Mouse (Mus musculus) bone marrow, adult 2 months (tissue): Measurements from ENCODE around the gene Tnpo1. TPM values are rescaled to one million over a fixed set of nuclear protein-coding genes. Genes with fewer than 3 reads are reported as not detected.

Experiments used
- H3K27ac ChIP-seq: fragments of 200-500 bp; 2 replicates; pipeline ENCODE4 v1.5.1; 2012; ENCODE audit warnings: low read depth, mild to moderate bottlenecking, control low read depth, inconsistent platforms, low read length; ENCODE audit not compliant: control insufficient read depth, poor library complexity, insufficient read depth
- H3K4me1 ChIP-seq: fragments of 200-500 bp; 2 replicates; pipeline ENCODE4 v1.6.1; 2011; ENCODE audit warnings: low read length; ENCODE audit not compliant: control insufficient read depth, insufficient read depth
- H3K4me3 ChIP-seq: fragments of 200-500 bp; replicated peaks from 2 replicates; pipeline ENCODE3; 2011; ENCODE audit warnings: mild to moderate bottlenecking, low read depth, low read length, control low read depth; ENCODE audit not compliant: control insufficient read depth
- CTCF ChIP-seq: fragments of 200-500 bp; IDR thresholded peaks from 2 replicates; pipeline ENCODE4 v1.5.1; 2011; ENCODE audit warnings: low read length, control low read depth; ENCODE audit not compliant: control insufficient read depth, insufficient read depth
- POLR2A ChIP-seq: fragments of 200-500 bp; IDR thresholded peaks from 2 replicates; pipeline ENCODE4 v1.6.1; 2011; ENCODE audit warnings: low read depth, mild to moderate bottlenecking, control low read depth, low read length, borderline replicate concordance; ENCODE audit not compliant: control insufficient read depth
- WGBS: fragments of 180-500 bp; shearing (Covaris S2); methylation state at CpG from one replicate; pipeline ENCODE4 v1.1.7; 2018; 5-methylcytosine and 5-hydroxymethylcytosine counted together
- polyA plus RNA-seq: library from polyadenylated mRNA; stranded (reverse); fragments of >200 nt; gene quantifications from 2 replicates; pipeline ENCODE4 v1.2.4, GENCODE M21; 2011; ENCODE audit warnings: low replicate concordance; ENCODE audit not compliant: missing spikeins, insufficient read depth, insufficient read length

Gene Tnpo1
- polyA plus RNA-seq, 1 experiment = 24.9 TPM

- no peaks in the 10 kb centered on the region; the same call in none of the 2 replicates for H3K4me1 ChIP-seq
- TF ChIP-seq POLR2A (no peak), CTCF (no peak)
- WGBS = 56% methylated on average over 2 of the region's 2 CpGs
Observed at GRCm38 (mm10) chr13:98904608-98905007, 21.6 kb downstream of the Tnpo1 start.

GRCm38 (mm10) chr13:98902366-98903025 is 23.7 kb downstream of the Tnpo1 start:
- H3K4me1 ChIP-seq = peaks cover 1% of the 10 kb centered on the region; the same call in 1 of the 2 replicates
- no peak for TF ChIP-seq CTCF
- TF ChIP-seq POLR2A = no peak
- 23% methylated on average over 8 of the region's 8 CpGs for WGBS
- H3K4me3 ChIP-seq = no peak overlapping the region
- no peak overlapping the region; the same call in 1 of the 2 replicates for H3K27ac ChIP-seq

More at GRCm38 (mm10) chr13:98904608-98905007, 21.6 kb downstream of the Tnpo1 start:
- Histone ChIP-seq H3K4me3 (no peak overlapping the region), H3K27ac (no peak overlapping the region)

DNA sequence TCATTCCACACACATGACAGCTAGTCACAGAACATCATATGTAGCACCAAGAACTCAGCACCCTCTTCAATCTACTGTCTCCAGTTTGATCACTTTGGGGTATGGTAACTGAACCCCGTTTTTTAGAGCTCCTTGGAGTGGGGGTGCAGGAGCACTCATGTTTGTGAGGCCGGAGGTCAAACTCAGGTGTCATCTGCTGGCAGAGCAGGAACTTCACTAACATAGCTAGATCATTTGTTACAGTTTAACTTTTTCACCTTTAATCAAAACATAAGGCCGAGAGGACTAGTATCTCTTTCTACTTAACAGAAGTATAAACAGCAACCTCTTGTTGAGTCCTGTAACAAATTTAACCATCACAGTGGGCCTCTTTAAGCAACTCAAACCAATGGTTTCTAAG is 26.6 kb downstream of the Tnpo1 start:
- WGBS = 82% methylated on average over 3 of the region's 3 CpGs
- TF ChIP-seq POLR2A (no peak), CTCF (no peak)
- Histone ChIP-seq H3K27ac (no peak overlapping the region), H3K4me3 (no peak overlapping the region), H3K4me1 (peaks cover 1% of the 10 kb centered on the region; the same call in 1 of the 2 replicates)

DNA sequence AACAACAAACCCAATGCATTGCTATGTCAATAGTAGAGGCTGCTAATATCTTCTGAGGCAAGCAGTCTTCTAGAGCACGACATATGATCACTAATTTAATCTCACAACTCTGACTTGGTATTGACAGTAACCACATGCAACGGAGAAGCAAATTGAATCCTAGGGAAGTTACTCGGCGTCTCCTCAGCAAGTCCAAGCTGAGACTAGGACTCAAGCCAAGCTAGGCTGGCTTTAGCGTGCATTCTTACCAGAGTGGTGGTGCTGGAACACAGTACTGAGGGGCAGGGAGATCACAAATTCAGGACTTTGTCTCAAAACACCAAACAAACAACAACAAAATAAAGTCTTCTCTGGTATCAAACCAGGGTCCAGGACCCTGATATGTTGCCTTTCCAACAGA is 28.6 kb downstream of the Tnpo1 start:
- no peak overlapping the region for H3K27ac ChIP-seq
- peaks cover 1% of the 10 kb centered on the region; the same call in 1 of the 2 replicates for H3K4me1 ChIP-seq
- 61% methylated on average over 5 of the region's 5 CpGs for WGBS
- H3K4me3 ChIP-seq = no peak overlapping the region
- no peak for TF ChIP-seq POLR2A
- TF ChIP-seq CTCF = no peak

- Histone ChIP-seq H3K4me1 (peaks cover 1% of the 10 kb centered on the region; the same call in 1 of the 2 replicates), H3K4me3 (no peak overlapping the region), H3K27ac (no peak overlapping the region; the same call in 1 of the 2 replicates)
- TF ChIP-seq CTCF = no peak
- no peak for TF ChIP-seq POLR2A
- 34% methylated on average over 7 of the region's 7 CpGs for WGBS
Observed at GRCm38 (mm10) chr13:98896434-98897126, 29.6 kb downstream of the Tnpo1 start.

DNA sequence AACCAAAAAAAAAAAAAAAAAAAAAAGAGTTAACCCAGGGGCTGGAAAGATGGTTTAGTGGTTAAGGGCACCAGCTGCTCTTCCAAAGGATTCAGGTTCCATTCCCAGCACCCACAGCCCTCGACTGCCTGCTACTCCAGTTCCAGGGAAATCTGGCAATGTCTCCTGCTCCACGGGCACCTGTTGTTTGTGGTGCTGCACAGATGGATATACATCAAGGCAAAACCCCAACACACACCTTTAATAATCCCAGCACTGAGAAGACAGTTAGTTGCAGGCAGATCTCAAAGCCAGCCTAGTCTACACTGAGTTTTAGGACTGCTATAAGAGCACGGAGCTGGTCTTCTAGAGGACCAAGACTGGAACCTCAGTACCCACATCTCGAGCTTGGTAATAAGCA is 30.2 kb downstream of the Tnpo1 start:
- 73% methylated on average over 4 of the region's 4 CpGs for WGBS
- Histone ChIP-seq H3K4me3 (no peak overlapping the region), H3K27ac (no peak overlapping the region)

GRCm38 (mm10) chr13:98894900-98895299 is 31.3 kb downstream of the Tnpo1 start:
- 82% methylated on average over 2 of the region's 2 CpGs for WGBS

More for the DNA sequence above, 30.2 kb downstream of the Tnpo1 start:
- peaks cover 1% of the 10 kb centered on the region; the same call in 1 of the 2 replicates for H3K4me1 ChIP-seq
- TF ChIP-seq CTCF = no peak
- no peak for TF ChIP-seq POLR2A

GRCm38 (mm10) chr13:98891443-98891842 is 34.7 kb downstream of the Tnpo1 start:
- H3K27ac ChIP-seq = no peak overlapping the region
- WGBS = 47% methylated on average over 8 of the region's 8 CpGs
- TF ChIP-seq CTCF (no peak), POLR2A (no peak)
- no peak overlapping the region for H3K4me3 ChIP-seq
- no peaks in the 10 kb centered on the region; the same call in 1 of the 2 replicates for H3K4me1 ChIP-seq

More at GRCm38 (mm10) chr13:98894900-98895299, 31.3 kb downstream of the Tnpo1 start:
- H3K4me3 ChIP-seq = no peak overlapping the region
- H3K27ac ChIP-seq = no peak overlapping the region
- H3K4me1 ChIP-seq = peaks cover 1% of the 10 kb centered on the region; the same call in 1 of the 2 replicates
- no peak for TF ChIP-seq POLR2A
- TF ChIP-seq CTCF = no peak

GRCm38 (mm10) chr13:98890871-98891219 is 35.3 kb downstream of the Tnpo1 start:
- TF ChIP-seq CTCF (no peak), POLR2A (peak; percentile 67; the same call in 1 of the 2 replicates)
- peak overlapping the region; percentile 90 for H3K27ac ChIP-seq
- H3K4me1 ChIP-seq = no peaks in the 10 kb centered on the region; the same call in 1 of the 2 replicates
- WGBS = under 1% methylated on average over 32 of the region's 32 CpGs
- peak overlapping the region; percentile 94 for H3K4me3 ChIP-seq
